Mouse (Mus musculus) gastrocnemius, postnatal 4 days (tissue): ENCODE results near the gene Leprot. TPM values are rescaled to one million over a fixed set of nuclear protein-coding genes. Genes with fewer than 3 reads are reported as not detected.

Experiments
- total RNA-seq, 2 experiments: library from RNA; stranded (reverse); gene quantifications; 2 replicates each; pipeline ENCODE4 v1.2.3; 2021

Leprot gene
- total RNA-seq, 2 experiments from 2014 or later = 42.6 to 44.9 TPM

Other genes starting within 250 kb of the Leprot start
- 10 to 100 TPM in 1 of 2 experiments, 1 to 10 TPM in 1; 6.2 to 10.1 TPM for gene Ak4, start 228.4 kb upstream of the Leprot start, total RNA-seq
- gene Dnajc6, start 151.1 kb upstream of the Leprot start, total RNA-seq = 1 to 10 TPM in 1 of 2 experiments, under 1 TPM in 1; 0.81 to 1.1 TPM
- 1 to 10 TPM; 5.2 to 5.4 TPM for gene Lepr, start 69.7 kb downstream of the Leprot start, total RNA-seq
- not detected for gene B020004J07Rik, start 196.3 kb downstream of the Leprot start, total RNA-seq
- gene C130073F10Rik, start 246.1 kb downstream of the Leprot start, total RNA-seq = not detected